Mouse (Mus musculus) ES-Bruce4 (cell line): ENCODE data around the gene Ugt1a2.

Experiments
- CTCF ChIP-seq: IDR thresholded peaks from one replicate; pipeline ENCODE4 v1.8.1; 2011; ENCODE audit warnings: low read depth, low read length
- POLR2A ChIP-seq: IDR thresholded peaks from one replicate; pipeline ENCODE4 v1.8.1; 2011; ENCODE audit warnings: low read length; ENCODE audit not compliant: insufficient read depth

DNA sequence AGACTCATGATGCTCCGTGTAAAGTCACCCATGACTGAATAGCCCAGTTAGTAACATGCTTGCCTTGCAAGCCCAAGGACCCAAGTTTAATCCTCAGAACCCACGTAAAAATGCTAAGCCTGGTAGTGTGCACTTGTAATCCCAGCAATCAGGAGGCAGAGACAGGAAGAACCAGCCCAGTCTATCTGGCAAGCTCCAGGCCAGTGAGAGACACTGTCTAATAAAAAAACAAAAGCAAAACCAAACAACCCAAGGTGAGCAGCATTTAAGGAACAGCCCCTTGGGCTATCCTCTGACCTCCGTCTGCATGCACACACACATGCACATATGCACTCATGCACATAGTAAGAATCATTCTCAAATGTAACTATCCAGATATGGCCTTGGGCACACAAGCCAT lies 29.2 kb downstream of the Ugt1a2 start:
- TF ChIP-seq CTCF = no peak
- no peak for TF ChIP-seq POLR2A
